Mouse (Mus musculus): ENCODE measurements at regions not wholly inside any gene's neighbourhood (a gene's known extent, or its start where the extent isn't known, plus 50 kb on each side); places are given as distances from the start of the nearest gene placed in this dataset.

DNA sequence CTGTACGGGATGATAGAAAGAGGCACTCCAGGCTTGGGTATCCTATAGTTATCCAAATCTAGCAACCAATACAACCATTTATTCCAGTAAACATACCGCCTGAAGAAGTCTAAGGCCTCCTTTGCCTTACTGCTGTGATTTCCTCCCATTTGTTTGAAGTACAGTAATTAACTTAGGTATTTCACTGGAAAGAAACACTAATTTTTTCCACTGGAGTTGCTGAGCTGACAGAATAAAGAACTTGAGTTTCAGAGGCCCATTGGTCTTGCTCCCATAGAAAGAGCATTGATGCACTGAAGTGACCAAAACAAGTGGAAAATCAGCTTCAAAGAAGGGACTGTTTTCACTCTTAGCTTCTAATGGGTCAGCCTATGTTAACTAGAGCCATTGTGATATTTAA lies 1100.8 kb upstream of the Gm7489 start:
- no peak for DNase-seq (ENCODE audit: low spot score)

DNA sequence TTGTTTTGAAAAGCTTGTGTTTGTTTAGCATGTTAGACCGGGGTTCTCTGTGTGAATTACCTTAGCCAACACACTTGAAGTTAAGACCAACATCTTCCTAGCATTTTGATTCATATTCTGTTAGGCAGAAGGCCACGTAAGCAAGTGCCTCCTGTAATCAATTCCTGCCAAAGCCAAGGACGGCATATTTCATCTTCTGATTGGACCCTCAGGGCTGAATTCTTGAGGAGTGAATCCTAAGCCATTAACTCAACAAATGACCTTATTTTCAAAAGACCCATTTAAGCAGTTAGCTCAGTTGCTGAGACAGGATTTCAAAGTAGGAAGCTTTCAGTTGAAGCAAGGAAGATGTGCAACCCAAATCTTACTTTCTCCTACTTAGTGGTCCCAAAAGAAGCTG lies 1099.5 kb upstream of the Gm7489 start:
- no peak for DNase-seq (ENCODE audit: low spot score)

DNA sequence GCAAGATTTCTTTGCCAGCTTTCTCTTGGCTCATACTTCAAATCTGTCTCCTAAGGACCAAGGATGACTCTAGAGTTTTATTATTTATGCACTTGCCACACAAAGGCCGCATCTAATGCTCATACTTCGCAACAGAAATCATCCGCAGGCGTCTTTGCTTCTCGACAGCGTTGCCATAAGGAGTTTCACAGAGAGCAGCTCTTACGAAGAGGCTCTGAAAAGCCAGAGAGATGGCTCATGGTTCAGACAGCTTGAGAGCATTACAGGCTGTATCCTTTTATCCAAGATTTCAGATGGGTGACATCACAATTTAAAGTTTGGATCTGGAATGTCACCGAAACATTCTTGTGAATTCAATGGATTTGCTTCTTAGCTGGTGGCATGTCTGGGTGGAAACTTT lies 1098.7 kb upstream of the Gm7489 start:
- no peak for DNase-seq (ENCODE audit: low spot score)

DNA sequence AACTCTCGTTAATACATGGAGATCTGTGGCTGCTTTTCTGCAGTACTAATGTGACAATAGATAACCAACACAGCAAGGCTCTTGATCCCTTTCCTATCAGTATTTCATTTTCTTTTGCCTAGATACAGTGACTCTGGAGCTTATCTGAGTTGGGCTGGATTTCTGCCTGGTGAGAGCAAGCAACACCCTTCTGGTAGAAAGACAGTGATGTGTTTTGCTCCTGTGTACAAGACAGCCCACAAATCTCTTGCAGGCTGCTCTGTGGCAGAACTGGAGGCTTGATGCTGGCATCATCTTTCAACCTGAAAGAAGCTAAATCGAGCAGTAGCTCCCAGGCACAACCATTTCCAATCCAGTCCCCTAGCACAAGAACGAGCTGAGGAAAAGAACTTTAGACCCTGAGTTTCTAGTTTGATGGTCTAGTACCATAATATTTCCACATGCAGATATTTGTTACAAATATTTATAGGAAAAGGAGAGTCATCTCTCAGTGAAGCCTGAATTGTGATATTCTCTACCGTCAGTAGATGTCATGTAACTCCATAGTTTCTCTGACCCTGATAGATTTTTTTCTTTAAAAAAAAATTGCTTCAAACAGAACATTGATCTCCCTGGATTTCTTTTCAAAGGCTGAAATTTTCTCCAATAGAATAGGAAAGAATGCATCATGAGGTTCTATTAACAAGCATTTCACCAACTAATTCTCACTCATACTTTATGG lies 1079.1 kb upstream of the Gm7489 start:
- no peak for DNase-seq (ENCODE audit: low spot score)

DNA sequence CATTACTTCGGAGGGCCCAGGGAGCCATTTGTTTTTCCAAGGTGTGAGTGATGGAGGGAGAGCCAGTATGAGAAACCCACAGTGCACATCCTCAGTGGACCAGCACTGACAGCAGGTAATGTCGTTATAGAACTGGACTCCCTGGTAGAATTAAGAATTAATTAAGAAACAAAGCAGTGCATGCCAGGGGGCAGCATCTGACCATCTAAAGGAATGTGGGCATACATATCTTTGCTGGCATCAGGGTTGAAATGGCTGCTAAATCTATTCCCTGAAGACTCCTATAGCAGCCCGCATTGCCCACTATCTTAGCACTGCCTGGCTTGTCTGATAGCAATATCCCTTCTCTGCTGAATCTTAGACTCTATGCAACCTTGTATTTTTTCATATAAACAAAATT lies 1076.1 kb upstream of the Gm7489 start:
- no peak for DNase-seq (ENCODE audit: low spot score)

DNA sequence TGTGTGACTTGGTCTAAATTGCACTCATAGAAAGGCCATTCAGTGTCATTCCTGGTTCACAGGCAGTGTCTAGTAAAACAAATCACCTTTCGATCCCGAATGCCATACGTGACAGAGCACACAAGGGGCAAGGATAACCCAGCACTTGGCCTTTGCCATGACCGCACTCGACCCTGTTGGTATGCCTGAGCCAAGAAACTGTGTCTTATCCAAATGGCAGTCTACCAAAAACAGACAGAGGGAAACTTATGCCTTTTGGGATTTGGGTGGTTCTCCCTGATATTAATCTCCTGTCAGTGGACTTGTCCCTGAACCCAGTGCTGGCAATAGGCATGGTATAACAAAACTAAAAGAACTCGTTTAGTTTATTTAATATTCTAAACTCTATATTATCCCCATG lies 1063.9 kb upstream of the Gm7489 start:
- no peak for DNase-seq (ENCODE audit: low spot score)

DNA sequence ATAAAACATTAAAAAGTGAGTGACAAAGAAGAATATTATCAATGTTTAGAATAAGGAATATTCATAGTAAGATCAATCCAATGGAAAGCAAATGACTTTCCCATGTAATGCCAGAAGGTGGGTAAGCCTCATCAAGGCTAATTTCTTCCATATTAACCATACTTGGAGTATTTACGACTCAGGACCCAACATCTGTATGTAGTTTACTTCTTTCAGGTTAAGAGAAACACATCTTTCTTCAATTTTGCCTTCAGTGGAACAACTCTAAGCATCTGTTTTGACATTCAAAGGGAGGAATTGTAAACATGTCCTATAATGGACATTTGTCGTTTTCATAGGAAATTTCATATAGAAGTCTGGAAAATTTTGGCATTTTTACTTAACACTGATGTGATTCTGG lies 1047.8 kb upstream of the Gm7489 start:
- no peak for DNase-seq (ENCODE audit: low spot score)

DNA sequence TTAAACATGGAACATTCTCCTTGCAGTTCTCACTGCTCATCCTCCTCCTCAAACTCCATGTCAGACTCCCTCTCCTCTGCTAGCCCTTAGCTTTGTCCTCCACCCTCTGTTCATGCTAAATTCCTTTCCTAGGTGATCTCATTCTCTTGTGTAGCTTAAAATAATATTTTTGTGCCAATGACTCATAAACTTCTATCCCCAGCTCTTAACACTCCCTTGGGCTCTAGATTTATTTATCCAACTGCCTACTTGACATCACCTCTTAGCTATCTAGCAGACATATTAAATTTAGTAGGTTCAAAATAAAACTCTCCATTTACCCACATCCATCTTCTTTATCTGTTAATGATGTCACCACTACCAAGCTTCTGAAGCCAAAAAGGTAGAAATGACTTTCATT lies 1036.6 kb upstream of the Gm7489 start:
- DNase-seq (ENCODE audit: low spot score) = no peak

DNA sequence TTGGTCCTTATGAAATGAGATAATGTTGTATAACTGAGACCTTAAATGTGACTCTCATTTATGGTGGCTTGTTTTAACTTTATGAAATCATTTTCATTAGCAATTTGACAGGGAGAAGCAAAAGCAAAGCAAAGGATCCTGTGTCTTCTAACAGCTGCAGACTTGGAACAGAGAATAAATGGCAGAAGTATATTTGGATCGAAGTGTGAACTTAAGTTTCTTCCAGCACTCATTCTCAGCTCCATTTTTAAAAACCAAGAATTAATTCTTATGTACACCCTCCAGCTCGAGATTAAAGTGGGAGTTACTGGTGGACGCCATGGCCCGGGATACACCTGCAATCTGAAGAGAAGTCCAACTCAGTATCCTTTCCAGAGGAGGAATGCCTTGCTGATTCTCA lies 1026.0 kb upstream of the Gm7489 start:
- DNase-seq (ENCODE audit: low spot score) = no peak

DNA sequence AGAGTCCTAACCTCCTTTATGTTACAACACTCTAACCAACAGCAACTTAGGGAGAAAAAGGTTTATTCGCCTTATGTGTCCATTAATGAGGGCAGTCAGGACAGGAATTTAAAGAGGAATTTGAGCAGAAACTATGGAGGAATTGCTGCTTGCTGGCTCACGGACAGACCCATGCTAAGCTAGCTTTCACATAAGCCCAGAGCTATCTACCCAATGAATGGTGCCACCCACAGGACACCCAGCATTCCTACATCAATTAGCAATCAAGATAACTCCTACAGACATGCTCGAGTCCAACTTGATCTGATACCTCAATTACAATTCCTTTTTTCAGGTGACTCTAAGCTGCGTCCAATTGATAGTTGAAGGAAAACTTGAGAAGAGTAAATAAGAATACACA lies 1021.2 kb upstream of the Gm7489 start:
- DNase-seq (ENCODE audit: low spot score) = no peak

DNA sequence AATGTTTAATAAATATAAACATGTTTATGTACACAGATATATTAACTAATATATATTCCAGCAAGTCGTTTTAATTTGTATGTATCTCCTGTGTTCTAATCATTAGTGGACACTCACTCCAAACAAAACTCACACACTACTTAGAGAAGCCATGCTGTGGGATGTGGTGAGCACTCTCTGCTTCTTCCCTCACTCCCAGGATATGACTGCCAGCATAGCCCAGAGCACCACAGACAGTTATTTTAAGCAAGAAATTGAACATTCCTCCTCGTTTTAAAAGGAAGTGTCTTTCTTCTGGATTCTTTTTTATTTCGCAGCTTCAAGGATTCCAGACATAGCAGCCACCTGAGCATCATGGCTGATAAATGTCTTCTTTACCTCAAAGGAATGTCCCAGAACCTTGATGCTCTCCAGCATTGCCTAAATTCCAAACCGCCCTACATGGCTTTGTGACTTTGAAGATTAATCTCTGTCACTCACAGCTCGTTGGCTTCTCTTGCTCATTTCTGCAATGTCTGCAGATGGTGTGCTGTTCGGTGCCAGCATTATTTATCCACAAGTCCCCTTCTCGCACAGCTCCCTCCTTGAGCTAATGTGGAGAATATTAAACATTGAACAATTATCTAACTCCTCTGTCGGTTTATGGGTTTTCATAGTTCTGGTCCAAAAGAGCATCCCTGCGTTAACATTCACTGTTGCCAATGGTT lies 992.3 kb upstream of the Gm7489 start:
- no peak for DNase-seq (ENCODE audit: low spot score)

DNA sequence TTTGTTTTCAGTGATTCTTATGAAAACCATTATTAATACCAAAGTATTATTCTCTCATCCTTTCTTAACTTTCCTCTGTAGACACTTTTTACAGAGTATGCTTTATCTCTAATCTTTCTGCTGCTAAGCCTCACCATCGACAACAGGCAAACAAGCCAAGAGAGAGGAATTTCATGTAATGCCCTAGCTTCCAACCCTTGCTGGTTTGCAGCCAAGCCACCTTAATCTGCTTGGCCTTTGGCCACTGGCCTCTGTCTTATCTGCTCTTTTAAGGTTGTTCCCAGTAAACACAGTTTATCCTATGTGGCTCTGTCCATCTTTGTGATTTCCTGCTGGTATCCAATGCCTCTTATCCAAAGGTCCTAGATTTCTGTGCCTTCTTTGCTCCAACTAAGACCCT lies 986.6 kb upstream of the Gm7489 start:
- no peak for DNase-seq (ENCODE audit: low spot score)

DNA sequence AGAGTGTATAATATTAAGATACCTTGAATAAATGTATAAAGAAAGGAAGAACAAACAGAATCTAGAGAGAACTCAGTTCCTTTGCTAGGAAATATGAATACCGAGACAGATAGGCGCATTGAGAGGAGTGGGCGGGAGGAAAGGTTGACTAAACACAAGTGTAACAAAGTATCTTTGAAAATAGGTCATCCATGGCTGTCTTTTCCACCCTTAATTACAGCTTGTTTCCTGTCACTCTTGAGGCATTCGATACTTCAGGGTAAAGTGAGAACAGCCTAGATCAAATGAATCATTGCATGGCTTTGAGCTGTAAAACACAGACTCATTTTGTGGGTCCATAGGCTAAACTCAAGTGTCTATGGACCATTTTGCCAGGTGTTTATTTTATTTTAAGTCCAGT lies 985.3 kb upstream of the Gm7489 start:
- no peak for DNase-seq (ENCODE audit: low spot score)

DNA sequence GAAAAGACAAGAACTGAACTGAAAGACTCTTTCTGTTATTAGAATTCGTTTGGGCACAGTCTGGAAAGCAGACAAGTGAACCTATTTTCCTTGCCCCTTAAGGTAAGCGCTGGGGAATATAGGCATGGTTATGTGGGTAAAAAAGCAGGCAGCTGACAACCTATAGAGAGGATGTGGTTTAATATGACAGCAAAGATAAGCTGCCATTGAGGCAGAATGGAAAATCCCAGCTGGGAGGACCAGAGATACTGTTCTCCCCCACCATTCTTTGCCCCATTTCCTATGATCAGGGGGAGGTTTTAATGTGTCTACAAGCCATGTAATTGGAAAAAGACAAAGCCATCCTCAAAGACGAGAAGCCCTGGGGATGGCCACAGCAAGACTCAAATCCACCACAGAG lies 984.9 kb upstream of the Gm7489 start:
- no peak for DNase-seq (ENCODE audit: low spot score)

DNA sequence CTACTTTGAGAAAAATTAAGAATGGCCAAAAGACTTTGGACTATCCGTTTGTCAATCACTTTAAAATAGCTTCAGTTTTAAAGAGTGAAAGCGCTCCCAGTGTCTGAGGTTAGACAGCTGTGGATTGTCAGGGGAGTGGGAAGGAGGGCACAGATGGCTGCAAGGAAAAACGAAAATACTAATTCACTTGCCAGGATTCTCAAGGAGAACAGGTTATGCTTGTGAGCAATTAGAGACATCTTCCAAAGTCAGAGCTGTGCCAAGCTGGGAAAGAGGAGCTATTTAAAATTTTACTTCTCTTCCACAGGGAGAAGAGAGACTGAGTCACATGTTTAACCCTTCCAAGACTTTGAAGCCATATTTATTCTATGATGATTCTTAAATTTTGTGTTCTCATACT lies 979.5 kb upstream of the Gm7489 start:
- no peak for DNase-seq (ENCODE audit: low spot score)

DNA sequence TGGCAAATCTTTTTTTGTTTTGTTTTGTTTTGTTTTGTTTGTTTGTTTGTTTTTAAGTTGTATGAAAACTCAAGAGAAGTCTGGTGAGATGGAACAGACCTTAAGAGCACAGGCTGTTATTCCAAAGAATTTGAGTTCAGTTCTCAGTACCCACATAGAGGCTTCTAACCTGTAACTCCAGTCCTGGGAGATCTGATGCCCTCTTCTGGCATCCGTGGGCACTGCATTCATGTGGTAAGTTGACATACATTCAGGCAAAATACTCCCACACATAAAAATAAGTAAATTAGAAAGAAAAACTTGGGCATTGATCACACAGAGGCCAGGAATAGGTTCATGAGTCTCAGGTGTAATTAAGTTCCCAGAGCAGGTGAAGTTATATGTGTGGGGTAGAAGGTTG lies 977.5 kb upstream of the Gm7489 start:
- no peak for DNase-seq (ENCODE audit: low spot score)

DNA sequence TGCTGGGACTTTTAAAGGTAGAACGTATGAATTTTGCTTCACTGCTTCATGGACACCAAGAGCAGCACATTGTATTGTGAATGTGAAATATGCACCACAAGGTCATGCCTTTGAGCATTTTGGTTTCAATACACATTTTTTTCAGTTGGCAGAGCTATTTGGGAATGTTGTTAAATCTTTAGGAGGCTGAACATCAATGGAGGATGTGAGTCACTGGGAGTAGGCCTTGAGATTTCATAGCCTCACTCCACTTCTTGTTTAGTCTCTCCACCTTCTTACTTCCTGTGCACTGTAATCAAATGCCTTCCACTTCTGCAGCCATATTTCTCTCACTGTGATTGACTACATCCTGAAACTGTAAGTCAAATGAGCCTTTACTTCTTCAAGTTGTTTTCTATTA lies 962.4 kb upstream of the Gm7489 start:
- no peak for DNase-seq (ENCODE audit: low spot score)

DNA sequence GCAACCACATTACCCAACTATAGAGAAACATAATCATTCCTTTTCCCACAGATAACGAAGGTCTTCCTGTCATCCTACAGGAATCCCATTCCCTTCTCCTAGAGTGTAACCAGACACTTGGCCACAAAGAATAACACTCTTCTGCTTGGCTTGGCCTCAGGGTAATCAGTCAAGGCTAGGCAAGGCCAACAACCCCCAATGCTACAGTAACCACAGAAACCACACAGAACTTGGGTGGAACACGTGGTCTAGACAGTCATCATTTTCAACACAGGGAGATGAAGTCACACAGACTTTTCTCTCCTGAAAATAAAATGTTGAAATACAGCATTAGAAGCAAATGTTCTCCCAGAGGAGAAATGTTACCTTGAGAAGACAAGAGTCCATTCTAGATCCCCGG lies 956.3 kb upstream of the Gm7489 start:
- no peak for DNase-seq (ENCODE audit: low spot score)

DNA sequence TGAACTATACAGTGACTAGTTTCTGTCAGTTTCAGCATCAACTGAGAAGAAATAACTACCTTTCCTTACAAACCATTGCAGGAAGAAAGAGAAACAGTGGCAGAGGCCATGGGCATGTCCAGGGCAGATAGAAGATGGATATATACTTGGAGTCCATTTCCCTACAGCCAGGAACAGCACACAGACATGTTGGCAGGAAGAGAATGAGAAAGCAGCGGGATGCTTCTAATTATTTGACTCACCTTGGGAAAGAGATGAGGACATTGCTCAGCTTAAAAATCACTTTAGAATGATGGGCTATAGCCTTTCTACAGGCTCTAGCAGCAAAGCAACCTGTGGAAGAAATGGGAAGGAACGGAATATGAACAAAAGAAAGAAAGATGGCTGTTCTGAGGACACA lies 947.6 kb upstream of the Gm7489 start:
- DNase-seq (ENCODE audit: low spot score) = no peak

DNA sequence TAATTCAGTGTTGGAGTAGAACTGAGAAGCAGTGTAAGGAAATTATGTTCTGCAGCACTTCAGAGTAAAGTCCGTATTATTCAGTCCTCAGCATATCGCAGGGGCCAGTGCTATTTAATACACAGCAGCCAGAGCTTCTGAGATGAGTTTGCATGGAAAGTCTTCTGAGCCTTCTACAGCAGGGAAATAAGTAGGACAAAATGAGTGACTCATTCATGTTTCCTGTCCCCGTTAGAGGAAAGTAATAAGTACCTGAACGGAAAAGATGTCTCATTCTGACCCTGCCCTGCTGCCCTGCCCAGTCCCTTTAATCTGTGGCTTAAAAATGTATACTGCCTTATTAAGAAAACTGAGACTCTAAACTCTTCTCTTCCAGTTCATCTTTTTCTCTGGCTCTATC lies 940.1 kb upstream of the Gm7489 start:
- no peak for DNase-seq (ENCODE audit: low spot score)

DNA sequence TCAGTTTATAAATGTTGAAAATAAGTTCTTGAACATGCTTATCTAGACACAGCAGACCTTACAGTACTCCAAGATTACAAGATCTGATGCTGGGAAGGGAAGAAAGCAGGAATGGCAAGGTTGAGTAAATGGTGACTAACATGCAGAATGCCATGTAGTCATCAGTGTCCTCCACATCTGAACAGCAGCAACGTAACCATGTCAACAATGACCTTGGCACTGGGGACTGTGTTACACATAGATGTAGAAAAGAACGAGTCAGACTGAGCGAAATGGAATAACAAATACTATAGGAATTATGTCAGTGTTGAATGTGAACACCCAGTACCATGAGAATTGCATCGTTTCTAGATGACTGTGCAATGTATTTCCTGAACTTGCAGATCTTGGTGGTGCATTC lies 936.5 kb upstream of the Gm7489 start:
- DNase-seq (ENCODE audit: low spot score) = no peak

DNA sequence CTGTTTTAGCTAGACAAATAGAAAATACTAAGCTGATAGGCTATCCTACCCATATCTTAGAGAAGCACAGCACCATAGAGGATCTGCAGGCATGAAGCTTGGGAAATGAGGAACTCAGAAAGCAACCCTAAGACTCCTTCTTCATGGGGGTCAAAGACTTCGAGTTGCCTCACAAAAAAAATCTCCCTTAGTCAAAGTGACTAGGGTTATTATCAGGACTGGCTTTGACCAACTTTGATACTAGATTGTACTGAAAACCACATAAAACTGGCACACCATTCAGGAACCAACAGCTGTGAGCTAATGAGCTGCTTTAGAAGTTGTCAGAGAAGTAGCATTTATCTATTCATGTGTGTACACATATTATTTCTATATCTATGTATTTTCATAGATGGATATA lies 931.2 kb upstream of the Gm7489 start:
- no peak for DNase-seq (ENCODE audit: low spot score)

DNA sequence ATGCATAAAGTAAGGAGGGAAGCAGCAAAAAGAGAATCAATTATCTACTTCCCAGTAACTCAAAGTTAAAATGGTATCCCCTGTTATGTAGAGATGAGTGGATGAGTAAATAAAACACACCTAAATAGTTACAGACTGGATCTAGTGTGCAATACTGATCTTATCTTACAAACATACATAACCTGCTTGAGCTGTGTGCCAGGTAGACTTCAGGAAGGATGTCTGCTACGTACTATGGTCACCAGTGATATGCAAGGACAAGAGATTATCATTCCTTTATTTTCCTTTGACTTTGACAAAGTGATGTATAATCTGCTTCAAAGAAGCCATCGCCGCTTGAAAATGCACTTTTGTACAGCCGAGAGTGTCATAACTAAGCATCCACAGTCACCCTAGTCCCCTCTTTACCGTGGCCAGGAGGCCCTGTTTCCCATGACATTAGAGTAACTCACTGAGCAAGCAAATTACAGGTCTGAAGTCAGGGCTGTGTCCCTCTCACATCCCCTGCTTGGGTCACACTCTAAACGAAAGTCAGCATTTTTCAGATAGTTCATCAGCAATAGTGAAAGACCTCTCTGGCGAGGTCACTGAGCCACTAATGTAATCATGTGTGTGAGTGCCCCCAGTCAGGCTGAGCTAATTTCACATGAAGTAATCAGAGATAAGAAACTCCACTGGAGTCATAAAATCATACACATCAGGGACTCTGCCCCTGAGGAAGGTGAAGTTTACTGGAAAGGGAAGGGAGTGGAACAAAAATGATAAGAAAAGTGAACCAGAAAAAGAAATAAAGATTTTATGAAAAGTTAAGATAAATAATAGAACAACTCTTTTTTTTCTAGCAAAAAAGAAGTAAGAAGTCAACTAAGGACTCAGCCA lies 929.8 kb upstream of the Gm7489 start:
- no peak for DNase-seq (ENCODE audit: low spot score)
